Mouse (Mus musculus): ENCODE data around the gene Amy2a4. TPM values are rescaled to one million over a fixed set of nuclear protein-coding genes. Genes with fewer than 3 reads are reported as not detected.

The Amy2a4 gene
- not detected in 2 replicates for total RNA-seq (2023)

DNA sequence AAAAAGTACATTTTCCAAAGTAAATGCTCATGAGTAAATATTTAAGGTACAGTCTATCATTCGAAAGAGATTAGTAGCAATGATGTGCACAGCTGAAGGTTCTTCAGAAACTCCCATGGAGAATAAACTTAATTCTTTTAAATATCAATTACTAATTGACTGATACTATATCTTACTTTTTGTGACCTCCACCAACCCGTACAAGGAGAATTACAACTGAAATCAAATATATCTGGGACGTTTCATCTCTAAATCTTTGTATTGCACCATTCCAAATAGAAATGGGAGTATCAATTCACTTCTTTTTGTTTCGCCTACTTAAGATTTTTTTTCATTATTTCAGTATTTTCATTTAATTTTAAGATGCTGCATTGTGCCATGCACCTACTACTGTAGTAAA is at the start of gene Amy2a4:
Amy2a4 (minus strand) TSS at position 101 of the 400 bp plus-strand sequence.

DNA sequence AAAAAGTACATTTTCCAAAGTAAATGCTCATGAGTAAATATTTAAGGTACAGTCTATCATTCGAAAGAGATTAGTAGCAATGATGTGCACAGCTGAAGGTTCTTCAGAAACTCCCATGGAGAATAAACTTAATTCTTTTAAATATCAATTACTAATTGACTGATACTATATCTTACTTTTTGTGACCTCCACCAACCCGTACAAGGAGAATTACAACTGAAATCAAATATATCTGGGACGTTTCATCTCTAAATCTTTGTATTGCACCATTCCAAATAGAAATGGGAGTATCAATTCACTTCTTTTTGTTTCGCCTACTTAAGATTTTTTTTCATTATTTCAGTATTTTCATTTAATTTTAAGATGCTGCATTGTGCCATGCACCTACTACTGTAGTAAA is 32.7 kb upstream of the Amy2a4 start, which contains the start of gene Amy2a3:
Amy2a3 (minus strand) TSS at position 101 of the 400 bp plus-strand sequence.

DNA sequence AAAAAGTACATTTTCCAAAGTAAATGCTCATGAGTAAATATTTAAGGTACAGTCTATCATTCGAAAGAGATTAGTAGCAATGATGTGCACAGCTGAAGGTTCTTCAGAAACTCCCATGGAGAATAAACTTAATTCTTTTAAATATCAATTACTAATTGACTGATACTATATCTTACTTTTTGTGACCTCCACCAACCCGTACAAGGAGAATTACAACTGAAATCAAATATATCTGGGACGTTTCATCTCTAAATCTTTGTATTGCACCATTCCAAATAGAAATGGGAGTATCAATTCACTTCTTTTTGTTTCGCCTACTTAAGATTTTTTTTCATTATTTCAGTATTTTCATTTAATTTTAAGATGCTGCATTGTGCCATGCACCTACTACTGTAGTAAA is 32.5 kb downstream of the Amy2a4 start, which contains the start of gene Amy2a5:
Amy2a5 (minus strand) TSS at position 101 of the 400 bp plus-strand sequence.

Other genes starting within 250 kb of the Amy2a4 start
- gene Amy2a5, start 32.6 kb downstream of the Amy2a4 start, total RNA-seq (2023), result not detected in 2 replicates
- gene Amy2a3, start 32.6 kb upstream of the Amy2a4 start, total RNA-seq (2023), result not detected in 2 replicates
- not detected in 2 replicates for gene Amy2a2, start 65.2 kb upstream of the Amy2a4 start, total RNA-seq (2023)
- not detected in 2 replicates for gene Amy2a1, start 241.0 kb upstream of the Amy2a4 start, total RNA-seq (2023)

Measured in neutrophil, adult 65 days (primary cell).